Mouse (Mus musculus) hindbrain, embryonic 15.5 days (tissue): ENCODE measurements around the gene Ptprt. TPM values are rescaled to one million over a fixed set of nuclear protein-coding genes. Genes with fewer than 3 reads are reported as not detected.

Experiments
- ATAC-seq: fragments of 200-750 bp; cut with Nextera tagmentation; 2 replicates; pipeline ENCODE4 v1.8.0; 2017; ENCODE audit warnings: low read depth, moderate number of reproducible peaks, moderate TSS enrichment; ENCODE audit not compliant: low FRiP score
- H3K27ac ChIP-seq: fragments of 300-500 bp; sonication (generic); replicated peaks from 2 replicates; pipeline ENCODE4 v1.5.1; 2015; ENCODE audit warnings: mild to moderate bottlenecking, inconsistent platforms
- H3K27me3 ChIP-seq: fragments of 300-500 bp; sonication (generic); 2 replicates; pipeline ENCODE4 v1.6.1; 2015; ENCODE audit warnings: control low read depth, inconsistent platforms
- H3K36me3 ChIP-seq: fragments of 300-500 bp; sonication (generic); 2 replicates; pipeline ENCODE4 v1.6.1; 2015; ENCODE audit warnings: control low read depth, inconsistent platforms
- H3K4me1 ChIP-seq: fragments of 300-500 bp; sonication (generic); replicated peaks from 2 replicates; pipeline ENCODE4 v1.6.1; 2015; ENCODE audit warnings: control low read depth, inconsistent platforms
- H3K4me2 ChIP-seq: fragments of 300-500 bp; sonication (generic); 2 replicates; pipeline ENCODE4 v1.6.1; 2015; ENCODE audit warnings: moderate library complexity, mild to moderate bottlenecking, inconsistent platforms
- H3K4me3 ChIP-seq: fragments of 300-500 bp; sonication (generic); 2 replicates; pipeline ENCODE4 v1.5.1; 2015; ENCODE audit warnings: mild to moderate bottlenecking, inconsistent platforms
- H3K9ac ChIP-seq: fragments of 300-500 bp; sonication (generic); 2 replicates; pipeline ENCODE4 v1.6.1; 2015; ENCODE audit warnings: inconsistent platforms
- H3K9me3 ChIP-seq: fragments of 300-500 bp; sonication (generic); 2 replicates; pipeline ENCODE4 v1.6.1; 2016; ENCODE audit warnings: control low read depth, inconsistent platforms
- WGBS: fragments of 180-500 bp; shearing (Covaris S2); methylation state at CpG from one replicate; pipeline ENCODE4 v1.1.7; 2015; 5-methylcytosine and 5-hydroxymethylcytosine counted together
- polyA plus RNA-seq: library from polyadenylated mRNA; unstranded; fragments of >200 nt; fragmentation: Nextera tagmentation; extraction: Ambion mirVana; gene quantifications from 2 replicates; pipeline ENCODE4 v1.2.1, GENCODE M21; 2015

Gene Ptprt
- polyA plus RNA-seq, 1 experiment from 2014 or later: 14.2 TPM

- ATAC-seq: 0 out of 2 replicates have a peak, but pooled peaks have one; percentile 38
These were observed 156.1 kb downstream of the Ptprt start for GRCm38 (mm10) chr2:162504850-162505249.

GRCm38 (mm10) chr2:162499501-162499915 lies 161.4 kb downstream of the Ptprt start:
- 80% methylated on average over 9 of the region's 9 CpGs for WGBS

More at GRCm38 (mm10) chr2:162504850-162505249, 156.1 kb downstream of the Ptprt start:
- WGBS: 29% methylated on average over 4 of the region's 4 CpGs
- Histone ChIP-seq H3K36me3 (no peaks in the 10 kb centered on the region), H3K4me1 (peaks cover 12% of the 10 kb centered on the region; the same call in 1 of the 2 replicates), H3K4me2 (no peak overlapping the region), H3K27ac (no peak overlapping the region), H3K27me3 (no peaks in the 10 kb centered on the region), H3K9ac (no peak overlapping the region), H3K4me3 (no peak overlapping the region), H3K9me3 (no peaks in the 10 kb centered on the region)

GRCm38 (mm10) chr2:162498191-162498590 lies 162.8 kb downstream of the Ptprt start:
- Histone ChIP-seq H3K4me3 (no peak overlapping the region), H3K9ac (no peak overlapping the region), H3K4me1 (no peaks in the 10 kb centered on the region), H3K27me3 (no peaks in the 10 kb centered on the region), H3K4me2 (no peak overlapping the region), H3K36me3 (no peaks in the 10 kb centered on the region), H3K27ac (no peak overlapping the region), H3K9me3 (no peaks in the 10 kb centered on the region)
- 72% methylated on average over 3 of the region's 3 CpGs for WGBS
- no peak for ATAC-seq

More at GRCm38 (mm10) chr2:162499501-162499915, 161.4 kb downstream of the Ptprt start:
- Histone ChIP-seq H3K4me2 (no peak overlapping the region), H3K27ac (no peak overlapping the region), H3K4me1 (no peaks in the 10 kb centered on the region), H3K27me3 (no peaks in the 10 kb centered on the region), H3K9me3 (no peaks in the 10 kb centered on the region), H3K9ac (no peak overlapping the region), H3K4me3 (no peak overlapping the region), H3K36me3 (no peaks in the 10 kb centered on the region)
- ATAC-seq: no peak

GRCm38 (mm10) chr2:162484036-162484435 lies 176.9 kb downstream of the Ptprt start:
- Histone ChIP-seq H3K4me1 (no peaks in the 10 kb centered on the region), H3K9me3 (no peaks in the 10 kb centered on the region), H3K4me3 (no peak overlapping the region), H3K36me3 (no peaks in the 10 kb centered on the region), H3K27me3 (no peaks in the 10 kb centered on the region), H3K9ac (no peak overlapping the region), H3K27ac (no peak overlapping the region), H3K4me2 (no peak overlapping the region)
- no peak for ATAC-seq

GRCm38 (mm10) chr2:162443106-162443505 lies 217.8 kb downstream of the Ptprt start:
- Histone ChIP-seq H3K9ac (no peak overlapping the region), H3K4me1 (no peaks in the 10 kb centered on the region), H3K27ac (no peak overlapping the region), H3K4me2 (no peak overlapping the region), H3K36me3 (no peaks in the 10 kb centered on the region), H3K4me3 (no peak overlapping the region), H3K27me3 (no peaks in the 10 kb centered on the region), H3K9me3 (no peaks in the 10 kb centered on the region)
- ATAC-seq: no peak
- WGBS: 64% methylated on average over 1 of the region's 1 CpGs

GRCm38 (mm10) chr2:162436646-162437045 lies 224.3 kb downstream of the Ptprt start:
- 97% methylated on average over 3 of the region's 3 CpGs for WGBS

GRCm38 (mm10) chr2:162430171-162430570 lies 230.8 kb downstream of the Ptprt start:
- peaks cover 4% of the 10 kb centered on the region; the same call in 1 of the 2 replicates for H3K4me1 ChIP-seq
- 50% methylated on average over 7 of the region's 7 CpGs for WGBS
- H3K36me3 ChIP-seq: no peaks in the 10 kb centered on the region
- no peak overlapping the region for H3K9ac ChIP-seq
- ATAC-seq: 0 out of 2 replicates have a peak, but pooled peaks have one; percentile 54
- H3K4me3 ChIP-seq: no peak overlapping the region
- no peak overlapping the region for H3K27ac ChIP-seq
- no peaks in the 10 kb centered on the region for H3K27me3 ChIP-seq
- H3K9me3 ChIP-seq: no peaks in the 10 kb centered on the region
- H3K4me2 ChIP-seq: no peak overlapping the region

More at GRCm38 (mm10) chr2:162436646-162437045, 224.3 kb downstream of the Ptprt start:
- Histone ChIP-seq H3K36me3 (no peaks in the 10 kb centered on the region), H3K4me2 (no peak overlapping the region), H3K27me3 (no peaks in the 10 kb centered on the region), H3K4me1 (no peaks in the 10 kb centered on the region), H3K4me3 (no peak overlapping the region), H3K27ac (no peak overlapping the region), H3K9ac (no peak overlapping the region), H3K9me3 (no peaks in the 10 kb centered on the region)
- ATAC-seq: no peak

- H3K27ac ChIP-seq: no peak overlapping the region
- H3K9me3 ChIP-seq: no peaks in the 10 kb centered on the region
- H3K4me1 ChIP-seq: peaks cover 4% of the 10 kb centered on the region; the same call in 1 of the 2 replicates
- H3K4me3 ChIP-seq: no peak overlapping the region
- WGBS: 63% methylated on average over 8 of the region's 8 CpGs
- no peaks in the 10 kb centered on the region for H3K36me3 ChIP-seq
- 0 out of 2 replicates have a peak, but pooled peaks have one; percentile 34 for ATAC-seq
- H3K9ac ChIP-seq: no peak overlapping the region
- no peak overlapping the region for H3K4me2 ChIP-seq
- H3K27me3 ChIP-seq: no peaks in the 10 kb centered on the region
These were observed 234.8 kb downstream of the Ptprt start for GRCm38 (mm10) chr2:162426114-162426513.

GRCm38 (mm10) chr2:162418181-162418580 lies 242.8 kb downstream of the Ptprt start:
- no peak overlapping the region for H3K27ac ChIP-seq
- H3K9me3 ChIP-seq: no peaks in the 10 kb centered on the region
- H3K27me3 ChIP-seq: peaks cover 5% of the 10 kb centered on the region; the same call in 1 of the 2 replicates
- no peaks in the 10 kb centered on the region for H3K36me3 ChIP-seq
- H3K4me2 ChIP-seq: no peak overlapping the region
- 73% methylated on average over 3 of the region's 3 CpGs for WGBS
- H3K4me3 ChIP-seq: no peak overlapping the region
- ATAC-seq: no peak
- H3K4me1 ChIP-seq: peaks cover 6% of the 10 kb centered on the region; the same call in 1 of the 2 replicates
- H3K9ac ChIP-seq: no peak overlapping the region

GRCm38 (mm10) chr2:162413073-162413812 lies 247.7 kb downstream of the Ptprt start:
- no peak overlapping the region for H3K27ac ChIP-seq

GRCm38 (mm10) chr2:162411014-162411413 lies 249.9 kb downstream of the Ptprt start:
- Histone ChIP-seq H3K9ac (no peak overlapping the region), H3K4me3 (no peak overlapping the region), H3K27ac (no peak overlapping the region), H3K27me3 (0 out of 2 replicates have a peak, but pooled peaks cover 5% of the 10 kb centered on the region), H3K4me2 (no peak overlapping the region), H3K36me3 (no peaks in the 10 kb centered on the region), H3K4me1 (peaks cover 13% of the 10 kb centered on the region), H3K9me3 (no peaks in the 10 kb centered on the region)
- peak; percentile 65; the same call in 1 of the 2 replicates for ATAC-seq
- WGBS: 62% methylated on average over 4 of the region's 4 CpGs

More at GRCm38 (mm10) chr2:162413073-162413812, 247.7 kb downstream of the Ptprt start:
- Histone ChIP-seq H3K27me3 (0 out of 2 replicates have a peak, but pooled peaks cover 5% of the 10 kb centered on the region), H3K4me3 (no peak overlapping the region), H3K9me3 (no peaks in the 10 kb centered on the region), H3K4me1 (peaks cover 13% of the 10 kb centered on the region), H3K36me3 (no peaks in the 10 kb centered on the region), H3K4me2 (no peak overlapping the region), H3K9ac (no peak overlapping the region)
- 17% methylated on average over 5 of the region's 5 CpGs for WGBS
- no peak for ATAC-seq

- no peaks in the 10 kb centered on the region for H3K9me3 ChIP-seq
- H3K4me1 ChIP-seq: peaks cover 13% of the 10 kb centered on the region
- no peak overlapping the region for H3K4me3 ChIP-seq
- no peak for ATAC-seq
- no peak overlapping the region for H3K9ac ChIP-seq
- 72% methylated on average over 8 of the region's 8 CpGs for WGBS
- no peak overlapping the region for H3K27ac ChIP-seq
- no peaks in the 10 kb centered on the region for H3K36me3 ChIP-seq
- H3K27me3 ChIP-seq: no peaks in the 10 kb centered on the region
- no peak overlapping the region for H3K4me2 ChIP-seq
These were observed 251.7 kb downstream of the Ptprt start for GRCm38 (mm10) chr2:162409245-162409644.
